Mouse (Mus musculus) left cerebral cortex, adult 2 months (tissue): ENCODE data around the gene Ngp. TPM values are rescaled to one million over a fixed set of nuclear protein-coding genes. Genes with fewer than 3 reads are reported as not detected.
A peak's percentile ranks its signal among the peaks of the same experiment; 100 is the strongest.
"Not testable (repeated sequence)": the region's sequence is repeated elsewhere in the genome, so short reads cannot be mapped to it uniquely, and the experiment has no call there.

Source experiments
- DNase-seq, 2 experiments: peaks; one replicate each; pipeline ENCODE4 v3.0.0; 2021 to 2022; ENCODE audit warnings: low spot score in 2 of 2, mixed read lengths in 1 of 2; ENCODE audit errors: extremely low spot score in 1 of 2
- H3K27ac ChIP-seq: fragments of 200-600 bp; 2 replicates; pipeline ENCODE4 v1.8.1; 2022
- H3K4me3 ChIP-seq: fragments of 200-600 bp; 2 replicates; pipeline ENCODE4 v1.8.1; 2022
- CTCF ChIP-seq: fragments of 200-600 bp; IDR thresholded peaks from 2 replicates; pipeline ENCODE4 v1.8.1; 2022; ENCODE audit warnings: antibody characterized with exemption, mild to moderate bottlenecking, moderate library complexity
- intact Hi-C: fragments of 180-260 bp; cut with DNase I; formaldehyde crosslinking; loops from one replicate; pipeline ENCODE4 v1.15.1; 2025
- long read RNA-seq, 2 experiments: library from polyadenylated mRNA; stranded (forward); transcript quantifications; one replicate each; pipeline ENCODE4 v2.0.0; 2021; ENCODE audit warnings: borderline mapping rate in 2 of 2
- total RNA-seq, 2 experiments: library from RNA; stranded (reverse); gene quantifications; 2 replicates each; pipeline ENCODE4 v1.2.3; 2021

The Ngp gene
- under 1 TPM in 1 of 2 experiments, not detected in 1; 0.57 TPM for total RNA-seq
- long read RNA-seq, experiment 1: 0 reads
- long read RNA-seq, experiment 2: 0 reads

GRCm38 (mm10) chr9:110419511-110420112 lies at the start of gene Ngp:
Gene Ngp, plus strand, starts transcription at chr9:110419747.
- no peak within 1 kb of the TSS for H3K4me3 ChIP-seq
- DNase-seq: no peak
- intact Hi-C loops: no loop called here
- no peak within 1 kb of the TSS for H3K27ac ChIP-seq
- TF ChIP-seq CTCF: no peak

GRCm38 (mm10) chr9:110369860-110370259 lies 49.7 kb upstream of the Ngp start:
- H3K27ac ChIP-seq: no peak overlapping the region
- no peak for TF ChIP-seq CTCF
- DNase-seq: no peak
- H3K4me3 ChIP-seq: no peak overlapping the region
- intact Hi-C loops: no loop called here

GRCm38 (mm10) chr9:110373871-110374270 lies 45.7 kb upstream of the Ngp start:
- Histone ChIP-seq H3K4me3 (no peak overlapping the region), H3K27ac (no peak overlapping the region)
- intact Hi-C loops: no loop called here
- DNase-seq: no peak
- TF ChIP-seq CTCF: no peak

- no peak for TF ChIP-seq CTCF
- H3K27ac ChIP-seq: no peak overlapping the region
- H3K4me3 ChIP-seq: no peak overlapping the region
- intact Hi-C loops: loop anchor here (5.0 kb wide), 1 partner anchor 43 kb away; the partner anchor contains the start of gene Scap
- DNase-seq: no peak
Observed at GRCm38 (mm10) chr9:110375668-110376067, 43.9 kb upstream of the Ngp start.

GRCm38 (mm10) chr9:110377655-110378054 lies 41.9 kb upstream of the Ngp start:
- H3K27ac ChIP-seq, DNase-seq, H3K4me3 ChIP-seq: not testable (repeated sequence)
- intact Hi-C loops: loop anchor here (5.0 kb wide), 1 partner anchor 45 kb away; the partner anchor contains the start of gene Scap

GRCm38 (mm10) chr9:110379361-110379760 lies 40.2 kb upstream of the Ngp start:
- no peak overlapping the region for H3K4me3 ChIP-seq
- H3K27ac ChIP-seq: no peak overlapping the region
- no peak for TF ChIP-seq CTCF
- DNase-seq: no peak
- intact Hi-C loops: loop anchor here (5.0 kb wide), 1 partner anchor 47 kb away; the partner anchor contains the start of gene Scap

- no peak for TF ChIP-seq CTCF
- intact Hi-C loops: no loop called here
- Histone ChIP-seq H3K4me3 (no peak overlapping the region), H3K27ac (no peak overlapping the region)
- DNase-seq: no peak
Observed at GRCm38 (mm10) chr9:110380662-110381061, 38.9 kb upstream of the Ngp start.

- Histone ChIP-seq H3K4me3 (no peak overlapping the region), H3K27ac (no peak overlapping the region)
- intact Hi-C loops: no loop called here
- no peak for DNase-seq
- no peak for TF ChIP-seq CTCF
Observed at GRCm38 (mm10) chr9:110381292-110381691, 38.3 kb upstream of the Ngp start.

GRCm38 (mm10) chr9:110384369-110384929 lies 35.1 kb upstream of the Ngp start:
- no peak for DNase-seq
- intact Hi-C loops: no loop called here
- Histone ChIP-seq H3K4me3 (no peak overlapping the region), H3K27ac (no peak overlapping the region)
- TF ChIP-seq CTCF: no peak

GRCm38 (mm10) chr9:110388011-110388410 lies 31.5 kb upstream of the Ngp start:
- no peak for TF ChIP-seq CTCF
- intact Hi-C loops: no loop called here
- Histone ChIP-seq H3K27ac (no peak overlapping the region), H3K4me3 (no peak overlapping the region)
- DNase-seq: no peak

GRCm38 (mm10) chr9:110390843-110391242 lies 28.7 kb upstream of the Ngp start:
- DNase-seq: no peak
- no peak for TF ChIP-seq CTCF
- no peak overlapping the region for H3K4me3 ChIP-seq
- no peak overlapping the region for H3K27ac ChIP-seq
- intact Hi-C loops: no loop called here

GRCm38 (mm10) chr9:110393295-110393694 lies 26.3 kb upstream of the Ngp start:
- no peak overlapping the region for H3K27ac ChIP-seq
- intact Hi-C loops: no loop called here
- no peak overlapping the region for H3K4me3 ChIP-seq
- TF ChIP-seq CTCF: no peak
- no peak for DNase-seq

GRCm38 (mm10) chr9:110400650-110401049 lies 18.9 kb upstream of the Ngp start:
- Histone ChIP-seq H3K27ac (0 out of 2 replicates have a peak overlapping the region, but pooled peaks have one; percentile 15), H3K4me3 (no peak overlapping the region)
- no peak for DNase-seq
- intact Hi-C loops: no loop called here
- no peak for TF ChIP-seq CTCF
